Mouse (Mus musculus): ENCODE measurements at regions not wholly inside any gene's neighbourhood (a gene's known extent, or its start where the extent isn't known, plus 50 kb on each side); places are given as distances from the start of the nearest gene placed in this dataset.

DNA sequence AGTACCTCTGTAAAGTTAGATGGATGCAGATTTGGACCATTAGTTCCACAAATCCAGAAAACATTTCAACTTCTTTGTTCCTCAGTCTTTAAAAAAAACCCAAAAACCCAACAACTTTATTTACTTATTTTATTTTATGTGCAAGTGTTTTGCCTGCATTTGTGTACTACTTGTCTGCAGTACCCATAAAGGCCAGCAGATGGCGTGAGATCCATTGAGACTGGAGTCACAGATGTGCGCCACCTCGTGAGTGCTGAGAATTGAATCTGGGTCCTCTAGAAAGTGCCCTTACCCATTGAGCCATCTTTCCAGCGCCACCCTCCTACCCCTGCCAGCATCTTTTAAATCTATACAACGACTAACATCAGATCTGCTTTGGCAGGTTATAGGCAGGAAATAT is 53.0 kb downstream of the Gm12689 start:
- Histone ChIP-seq H3K27ac (ENCODE audit: insufficient read depth, low read depth, low read length) (no peak overlapping the region), H3K4me1 (ENCODE audit: control insufficient read depth, insufficient read depth, low read length) (peaks cover 4% of the 10 kb centered on the region; the same call in 1 of the 2 replicates), H3K36me3 (ENCODE audit: control insufficient read depth, insufficient read depth, low read length) (no peaks in the 10 kb centered on the region), H3K27me3 (replicated peaks; ENCODE audit: control insufficient read depth, insufficient read depth, low read length) (no peaks in the 10 kb centered on the region), H3K4me3 (ENCODE audit: insufficient read depth, low read depth, low read length) (no peak overlapping the region)
- DNase-seq, result no peak
- TF ChIP-seq POLR2A (IDR thresholded peaks at IDR 0.05; ENCODE audit: low read depth, low read length), result no peak
- TF ChIP-seq CTCF (conservative IDR thresholded peaks at IDR 0.05; ENCODE audit: insufficient read depth, insufficient read length, low read depth, low read length), result peak; percentile 31; the same call in 1 of the 2 replicates
- WGBS, result 73% methylated on average over 5 of the region's 5 CpGs

DNA sequence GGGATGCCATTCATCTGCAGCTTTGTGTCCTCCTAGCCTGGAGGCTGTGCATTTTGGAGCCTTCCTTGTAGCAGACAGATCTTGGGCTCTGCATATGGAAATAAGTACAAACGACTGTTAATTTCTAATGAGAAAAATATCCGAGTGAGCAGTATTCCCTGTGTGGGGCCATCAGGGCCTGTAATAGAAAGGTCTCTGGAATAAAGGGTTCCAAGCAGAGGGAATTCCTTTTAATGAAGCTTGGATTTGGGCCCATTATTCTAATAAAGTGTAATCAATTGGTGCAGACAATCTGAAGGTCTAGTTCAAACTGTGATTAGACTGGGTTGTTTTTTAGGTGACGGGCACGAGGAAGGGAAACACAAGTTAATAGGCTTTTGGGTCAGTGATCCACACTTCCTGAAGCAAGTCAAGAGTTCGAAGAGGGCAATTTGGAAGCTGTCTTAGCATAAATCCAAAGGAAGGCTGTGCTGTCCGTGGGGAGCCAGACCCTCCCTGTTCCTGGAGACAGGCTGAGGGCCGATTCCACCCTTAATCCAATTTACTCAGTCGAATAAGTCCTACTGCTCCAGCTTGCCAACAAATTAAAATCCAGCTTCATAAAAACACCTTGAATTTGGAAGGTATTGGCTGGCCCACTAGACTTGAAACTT is 57.5 kb downstream of the Gm12689 start:
- Histone ChIP-seq H3K36me3 (ENCODE audit: control insufficient read depth, insufficient read depth, low read length) (no peaks in the 10 kb centered on the region), H3K4me1 (ENCODE audit: control insufficient read depth, insufficient read depth, low read length) (no peaks in the 10 kb centered on the region), H3K4me3 (ENCODE audit: insufficient read depth, low read depth, low read length) (no peak overlapping the region), H3K27ac (ENCODE audit: insufficient read depth, low read depth, low read length) (no peak overlapping the region), H3K27me3 (replicated peaks; ENCODE audit: control insufficient read depth, insufficient read depth, low read length) (no peaks in the 10 kb centered on the region)
- no peak for DNase-seq
- TF ChIP-seq POLR2A (IDR thresholded peaks at IDR 0.05; ENCODE audit: low read depth, low read length) (no peak), CTCF (conservative IDR thresholded peaks at IDR 0.05; ENCODE audit: insufficient read depth, insufficient read length, low read depth, low read length) (no peak)
- WGBS, result 27% methylated on average over 8 of the region's 8 CpGs

- H3K4me3 ChIP-seq (ENCODE audit: insufficient read depth, low read depth, low read length), result no peak overlapping the region
- H3K36me3 ChIP-seq (ENCODE audit: control insufficient read depth, insufficient read depth, low read length), result no peaks in the 10 kb centered on the region
- no peaks in the 10 kb centered on the region for H3K4me1 ChIP-seq (ENCODE audit: control insufficient read depth, insufficient read depth, low read length)
- H3K27ac ChIP-seq (ENCODE audit: insufficient read depth, low read depth, low read length), result no peak overlapping the region
- no peak for TF ChIP-seq POLR2A (IDR thresholded peaks at IDR 0.05; ENCODE audit: low read depth, low read length)
- no peak for TF ChIP-seq CTCF (conservative IDR thresholded peaks at IDR 0.05; ENCODE audit: insufficient read depth, insufficient read length, low read depth, low read length)
- DNase-seq, result no peak
- no peaks in the 10 kb centered on the region for H3K27me3 ChIP-seq (replicated peaks; ENCODE audit: control insufficient read depth, insufficient read depth, low read length)
- WGBS, result 75% methylated on average over 17 of the region's 17 CpGs
These were observed 58.5 kb downstream of the Gm12689 start for GRCm38 (mm10) chr4:99354241-99354640.

DNA sequence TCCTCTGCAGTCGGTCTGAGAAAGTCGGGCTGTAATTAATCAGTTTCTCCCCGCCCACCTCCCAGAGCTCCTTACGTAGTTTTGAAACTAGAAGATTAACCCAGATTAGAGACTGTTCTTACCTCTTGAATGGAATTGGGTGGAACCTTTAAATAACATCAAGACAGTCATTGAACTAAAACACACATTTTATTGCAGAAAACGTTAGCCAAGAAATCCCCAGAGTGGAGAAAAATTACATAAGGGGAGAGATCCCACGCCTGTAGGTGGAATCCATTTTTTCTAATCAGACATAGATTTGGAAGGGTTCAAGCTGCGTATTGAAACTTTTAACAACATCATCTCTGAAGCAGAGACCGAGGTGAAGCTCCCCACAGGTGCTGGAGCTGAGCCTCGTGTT is 59.1 kb downstream of the Gm12689 start:
- no peaks in the 10 kb centered on the region for H3K4me1 ChIP-seq (ENCODE audit: control insufficient read depth, insufficient read depth, low read length)
- no peak for TF ChIP-seq CTCF (conservative IDR thresholded peaks at IDR 0.05; ENCODE audit: insufficient read depth, insufficient read length, low read depth, low read length)
- no peak for TF ChIP-seq POLR2A (IDR thresholded peaks at IDR 0.05; ENCODE audit: low read depth, low read length)

DNA sequence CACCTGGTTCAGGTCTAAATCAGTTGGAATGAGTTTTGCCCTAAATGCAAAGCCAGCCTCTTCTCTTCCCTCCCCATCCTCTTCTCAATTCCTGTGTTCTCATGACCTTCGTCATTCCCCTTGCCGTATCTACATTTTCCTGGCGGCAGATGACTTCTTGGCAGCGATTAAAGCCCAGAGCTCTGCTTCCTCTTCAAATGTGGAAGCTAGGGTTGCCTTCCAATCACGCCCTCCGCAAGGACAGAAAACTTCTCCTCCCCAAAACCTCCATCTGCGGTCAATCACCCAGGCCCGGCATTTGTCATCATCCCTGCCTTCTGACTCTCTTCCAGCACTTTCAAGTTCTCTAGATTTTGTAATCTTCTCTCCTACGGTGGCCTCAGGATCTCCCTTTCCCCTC is 72.3 kb downstream of the Gm12689 start:
- H3K4me1 ChIP-seq (ENCODE audit: control insufficient read depth, insufficient read depth, low read length), result no peaks in the 10 kb centered on the region
- no peak for DNase-seq
- 84% methylated on average over 9 of the region's 9 CpGs for WGBS

More for the DNA sequence above, 59.1 kb downstream of the Gm12689 start:
- WGBS, result 60% methylated on average over 9 of the region's 9 CpGs
- no peaks in the 10 kb centered on the region for H3K36me3 ChIP-seq (ENCODE audit: control insufficient read depth, insufficient read depth, low read length)
- DNase-seq, result no peak
- no peak overlapping the region for H3K4me3 ChIP-seq (ENCODE audit: insufficient read depth, low read depth, low read length)
- H3K27me3 ChIP-seq (replicated peaks; ENCODE audit: control insufficient read depth, insufficient read depth, low read length), result no peaks in the 10 kb centered on the region
- no peak overlapping the region for H3K27ac ChIP-seq (ENCODE audit: insufficient read depth, low read depth, low read length)

DNA sequence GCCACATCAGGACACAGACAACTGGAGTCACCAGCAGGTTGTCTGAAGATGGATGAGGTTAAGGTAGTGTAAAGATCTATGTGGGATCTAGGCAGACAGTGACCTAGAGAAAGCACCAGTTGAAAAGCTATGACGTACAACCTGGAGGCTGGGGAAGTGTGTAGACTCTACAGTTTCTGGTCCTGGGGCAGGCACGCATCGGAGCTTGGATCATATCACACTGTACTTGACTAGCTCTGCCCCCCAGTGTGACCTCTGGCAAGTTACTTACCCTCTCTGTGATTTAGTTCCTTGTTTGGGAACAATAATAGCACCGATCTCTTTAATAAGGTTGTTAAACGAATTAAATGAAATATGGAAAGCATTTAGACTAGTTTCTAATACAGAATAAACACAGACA is 75.5 kb downstream of the Gm12689 start:
- TF ChIP-seq CTCF (conservative IDR thresholded peaks at IDR 0.05; ENCODE audit: insufficient read depth, insufficient read length, low read depth, low read length) (no peak), POLR2A (IDR thresholded peaks at IDR 0.05; ENCODE audit: low read depth, low read length) (no peak)
- H3K27me3 ChIP-seq (replicated peaks; ENCODE audit: control insufficient read depth, insufficient read depth, low read length), result no peaks in the 10 kb centered on the region
- DNase-seq, result no peak
- no peaks in the 10 kb centered on the region for H3K4me1 ChIP-seq (ENCODE audit: control insufficient read depth, insufficient read depth, low read length)
- H3K27ac ChIP-seq (ENCODE audit: insufficient read depth, low read depth, low read length), result no peak overlapping the region
- WGBS, result 79% methylated on average over 5 of the region's 5 CpGs
- H3K4me3 ChIP-seq (ENCODE audit: insufficient read depth, low read depth, low read length), result no peak overlapping the region
- H3K36me3 ChIP-seq (ENCODE audit: control insufficient read depth, insufficient read depth, low read length), result no peaks in the 10 kb centered on the region

More for the DNA sequence above, 72.3 kb downstream of the Gm12689 start:
- Histone ChIP-seq H3K36me3 (ENCODE audit: control insufficient read depth, insufficient read depth, low read length) (no peaks in the 10 kb centered on the region), H3K27ac (ENCODE audit: insufficient read depth, low read depth, low read length) (no peak overlapping the region), H3K27me3 (replicated peaks; ENCODE audit: control insufficient read depth, insufficient read depth, low read length) (no peaks in the 10 kb centered on the region), H3K4me3 (ENCODE audit: insufficient read depth, low read depth, low read length) (no peak overlapping the region)
- TF ChIP-seq CTCF (conservative IDR thresholded peaks at IDR 0.05; ENCODE audit: insufficient read depth, insufficient read length, low read depth, low read length) (no peak), POLR2A (IDR thresholded peaks at IDR 0.05; ENCODE audit: low read depth, low read length) (no peak)

DNA sequence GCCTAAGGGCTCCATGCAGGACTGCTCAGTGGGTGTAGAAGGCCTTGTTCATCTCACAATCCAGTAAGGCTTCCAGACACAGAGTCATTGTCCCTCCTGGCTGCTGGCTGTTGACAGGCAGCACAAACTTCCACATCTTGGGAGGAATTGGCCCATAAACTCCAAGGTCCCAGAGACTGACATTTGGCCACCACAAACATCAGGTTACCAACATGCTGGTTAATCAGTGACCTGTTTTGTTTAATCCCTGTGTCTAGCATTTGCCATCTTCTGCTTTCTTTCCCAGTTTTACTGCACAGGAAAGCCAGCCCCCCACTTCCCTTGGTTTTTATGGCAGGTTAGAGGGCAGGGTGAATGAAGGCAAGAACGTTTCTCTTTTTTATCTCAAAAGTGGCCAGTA is 80.5 kb downstream of the Gm12689 start:
- peak; percentile 75 for DNase-seq
- no peaks in the 10 kb centered on the region for H3K27me3 ChIP-seq (replicated peaks; ENCODE audit: control insufficient read depth, insufficient read depth, low read length)
- H3K4me3 ChIP-seq (ENCODE audit: insufficient read depth, low read depth, low read length), result no peak overlapping the region
- no peaks in the 10 kb centered on the region for H3K4me1 ChIP-seq (ENCODE audit: control insufficient read depth, insufficient read depth, low read length)
- H3K36me3 ChIP-seq (ENCODE audit: control insufficient read depth, insufficient read depth, low read length), result no peaks in the 10 kb centered on the region
- no peak overlapping the region for H3K27ac ChIP-seq (ENCODE audit: insufficient read depth, low read depth, low read length)
- 3% methylated on average over 1 of the region's 1 CpGs for WGBS
- TF ChIP-seq CTCF (conservative IDR thresholded peaks at IDR 0.05; ENCODE audit: insufficient read depth, insufficient read length, low read depth, low read length) (no peak), POLR2A (IDR thresholded peaks at IDR 0.05; ENCODE audit: low read depth, low read length) (no peak)
